Mouse (Mus musculus) small intestine, adult 2 months (tissue): Measurements from ENCODE around the gene Sdk2. TPM values are rescaled to one million over a fixed set of nuclear protein-coding genes. Genes with fewer than 3 reads are reported as not detected.

Experiments used
- H3K27ac ChIP-seq: fragments of 200-500 bp; 2 replicates; pipeline ENCODE4 v1.5.1; 2012; ENCODE audit warnings: low read depth, low read length, control low read depth, inconsistent platforms; ENCODE audit not compliant: insufficient read depth
- H3K27me3 ChIP-seq: fragments of 200-500 bp; 2 replicates; pipeline ENCODE4 v1.6.1; 2012; ENCODE audit warnings: mild to moderate bottlenecking, moderate library complexity, low read length, inconsistent platforms; ENCODE audit not compliant: control insufficient read depth, insufficient read depth
- H3K36me3 ChIP-seq: fragments of 200-500 bp; 2 replicates; pipeline ENCODE4 v1.6.1; 2012; ENCODE audit warnings: mild to moderate bottlenecking, low read length, control low read depth, inconsistent platforms; ENCODE audit not compliant: control insufficient read depth, insufficient read depth
- H3K4me1 ChIP-seq: fragments of 200-500 bp; 2 replicates; pipeline ENCODE4 v1.6.1; 2012; ENCODE audit warnings: low read length, inconsistent platforms, mixed read lengths; ENCODE audit not compliant: control insufficient read depth, insufficient read depth, insufficient read length
- H3K4me3 ChIP-seq: fragments of 200-500 bp; 2 replicates; pipeline ENCODE4 v1.5.1; 2012; ENCODE audit warnings: low read depth, mild to moderate bottlenecking, control low read depth, inconsistent platforms, low read length, moderate library complexity
- CTCF ChIP-seq: fragments of 200-500 bp; IDR thresholded peaks from 2 replicates; pipeline ENCODE4 v1.5.1; 2012; ENCODE audit warnings: low read depth, mild to moderate bottlenecking, control low read depth, inconsistent platforms, low read length, moderate library complexity, mixed read lengths; ENCODE audit not compliant: insufficient replicate concordance, insufficient read length; ENCODE audit errors: extremely low read depth
- POLR2A ChIP-seq: fragments of 200-500 bp; IDR thresholded peaks from 2 replicates; pipeline ENCODE4 v1.6.1; 2012; ENCODE audit warnings: low read depth, mild to moderate bottlenecking, control low read depth, inconsistent platforms, low read length, moderate library complexity
- WGBS: fragments of 180-500 bp; shearing (Covaris S2); methylation state at CpG from one replicate; pipeline ENCODE4 v1.1.7; 2018; 5-methylcytosine and 5-hydroxymethylcytosine counted together
- polyA plus RNA-seq: library from polyadenylated mRNA; depleted of rRNA; stranded (reverse); fragments of >200 nt; gene quantifications from 2 replicates; pipeline ENCODE4 v1.2.3, GENCODE M21; 2012

Gene Sdk2
- polyA plus RNA-seq, 1 experiment = 0.81 TPM

- no peak for TF ChIP-seq CTCF
- no peak for TF ChIP-seq POLR2A
- 81% methylated on average over 2 of the region's 2 CpGs for WGBS
- Histone ChIP-seq H3K4me1 (peaks cover 4% of the 10 kb centered on the region; the same call in 1 of the 2 replicates), H3K27ac (no peak overlapping the region), H3K36me3 (no peaks in the 10 kb centered on the region), H3K4me3 (no peak overlapping the region), H3K27me3 (no peaks in the 10 kb centered on the region)
Observed at GRCm38 (mm10) chr11:113784656-113785396, 282.0 kb downstream of the Sdk2 start.

DNA sequence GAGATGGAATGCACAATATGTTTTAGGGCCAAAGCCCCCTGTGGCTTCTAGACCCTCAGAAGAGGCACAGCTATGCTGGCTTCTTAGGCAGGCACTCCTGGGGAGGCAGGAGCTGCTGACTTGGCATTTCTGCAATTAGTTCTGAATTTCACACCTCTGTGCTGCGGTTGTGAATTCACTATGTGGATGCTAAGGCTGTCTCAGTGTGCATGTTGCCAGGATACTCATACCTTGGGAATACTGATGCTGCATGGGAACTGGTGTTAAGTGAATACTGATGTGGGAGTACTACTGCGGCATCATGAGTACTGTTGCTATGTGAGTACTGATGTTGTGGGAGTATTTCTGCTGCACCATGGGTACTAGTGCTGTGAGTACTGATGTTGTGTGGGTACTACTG lies 284.4 kb downstream of the Sdk2 start:
- H3K4me1 ChIP-seq = peaks cover 12% of the 10 kb centered on the region
- H3K27me3 ChIP-seq = no peaks in the 10 kb centered on the region
- no peak overlapping the region for H3K4me3 ChIP-seq
- H3K36me3 ChIP-seq = no peaks in the 10 kb centered on the region
- TF ChIP-seq POLR2A (no peak), CTCF (no peak)
- WGBS = 97% methylated on average over 2 of the region's 2 CpGs
- H3K27ac ChIP-seq = no peak overlapping the region

DNA sequence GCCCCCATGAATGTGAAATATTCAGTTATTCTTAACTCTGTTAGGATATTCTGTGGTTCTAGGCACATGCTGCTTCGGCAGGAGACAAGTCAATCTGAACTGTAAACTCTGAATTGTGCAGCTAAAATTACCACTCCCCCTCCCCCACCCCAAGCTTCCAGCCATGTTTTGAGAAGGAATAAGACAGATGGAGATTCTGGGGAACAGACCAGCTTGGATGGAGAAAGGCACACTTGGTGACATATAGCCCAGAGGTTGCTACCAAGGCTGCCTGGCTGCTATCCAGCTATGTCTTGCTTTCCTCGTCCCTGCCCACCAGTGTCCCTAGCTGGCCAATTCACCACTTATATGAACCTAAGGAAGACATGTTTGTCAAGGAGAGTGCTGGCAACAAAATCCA lies 284.8 kb downstream of the Sdk2 start:
- H3K4me3 ChIP-seq = no peak overlapping the region
- TF ChIP-seq POLR2A (no peak), CTCF (no peak)
- H3K36me3 ChIP-seq = no peaks in the 10 kb centered on the region
- 78% methylated on average over 2 of the region's 2 CpGs for WGBS
- no peaks in the 10 kb centered on the region for H3K27me3 ChIP-seq
- H3K4me1 ChIP-seq = peaks cover 16% of the 10 kb centered on the region
- H3K27ac ChIP-seq = no peak overlapping the region

DNA sequence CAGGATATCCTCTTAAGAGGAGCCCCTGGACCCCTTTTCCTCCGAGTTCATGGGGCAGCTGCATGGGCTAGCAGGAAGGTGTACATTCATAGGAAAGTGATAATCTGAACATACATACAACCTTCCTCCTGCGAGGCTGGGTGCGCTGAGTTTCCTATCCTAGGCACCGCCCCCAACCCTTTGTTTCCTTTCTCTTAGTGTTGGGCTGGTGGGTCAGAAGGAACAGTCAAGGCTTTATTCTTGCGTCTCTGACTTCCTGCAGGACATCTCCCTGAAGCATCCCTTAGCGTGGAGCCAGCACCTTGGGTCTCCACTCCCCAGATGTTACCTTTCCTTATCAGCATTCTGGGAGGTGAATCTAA lies 287.2 kb downstream of the Sdk2 start:
- WGBS = 43% methylated on average over 6 of the region's 6 CpGs
- Histone ChIP-seq H3K27me3 (no peaks in the 10 kb centered on the region), H3K4me1 (peaks cover 20% of the 10 kb centered on the region), H3K36me3 (no peaks in the 10 kb centered on the region), H3K4me3 (no peak overlapping the region), H3K27ac (peak overlapping the region; percentile 24)
- TF ChIP-seq POLR2A = no peak
- no peak for TF ChIP-seq CTCF

DNA sequence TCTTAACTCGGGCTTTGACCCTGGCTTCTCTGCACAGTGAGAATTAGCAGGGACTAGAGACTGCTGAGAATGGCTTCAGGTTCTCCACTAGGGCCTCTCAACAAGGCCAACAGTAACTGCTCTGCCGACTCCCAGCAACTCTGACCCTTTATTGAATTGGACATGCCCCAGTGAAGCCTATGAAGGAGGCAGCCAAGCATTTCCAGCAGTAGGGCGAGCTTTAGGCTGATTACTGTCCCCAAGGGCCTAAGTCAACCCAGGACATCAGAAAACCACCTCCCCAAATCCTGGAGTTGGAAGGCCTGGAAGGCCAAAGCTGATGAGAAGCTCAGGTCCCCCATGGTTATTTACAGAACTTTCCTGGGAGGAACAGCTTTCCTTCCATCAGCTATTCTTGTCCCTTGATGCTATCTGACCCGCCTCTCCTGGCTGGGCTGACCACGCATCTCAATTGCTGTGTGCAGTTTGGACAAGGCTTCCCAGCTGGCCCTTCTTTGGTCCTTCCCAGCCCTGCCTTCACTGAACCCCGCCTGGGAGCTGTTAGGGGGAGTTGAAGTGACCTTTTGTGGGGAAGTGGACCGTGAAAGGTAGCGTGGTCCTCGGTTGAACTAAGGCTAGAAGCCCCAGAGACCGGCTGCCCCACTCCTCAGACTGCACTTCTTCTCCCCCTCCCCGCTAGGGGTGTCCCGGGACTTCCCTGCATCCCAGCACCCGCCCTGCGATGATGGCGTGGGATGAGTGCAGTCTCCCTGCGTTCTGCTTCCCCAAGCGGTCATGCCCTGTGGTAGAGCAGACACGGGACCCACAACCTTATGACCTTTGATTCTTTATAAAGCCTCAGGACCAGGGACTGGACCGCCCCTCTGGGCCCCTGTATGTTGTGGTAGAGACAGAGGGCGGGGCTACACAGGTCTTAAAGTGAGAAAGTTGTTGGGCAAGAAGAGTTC lies 287.8 kb downstream of the Sdk2 start:
- H3K27me3 ChIP-seq = no peaks in the 10 kb centered on the region
- 59% methylated on average over 20 of the region's 20 CpGs for WGBS
- H3K4me1 ChIP-seq = peaks cover 20% of the 10 kb centered on the region
- H3K27ac ChIP-seq = peak overlapping the region; percentile 27
- H3K4me3 ChIP-seq = no peak overlapping the region
- H3K36me3 ChIP-seq = no peaks in the 10 kb centered on the region
- TF ChIP-seq POLR2A (no peak), CTCF (no peak)

GRCm38 (mm10) chr11:113777878-113778464 lies 288.9 kb downstream of the Sdk2 start:
- Histone ChIP-seq H3K27ac (peak overlapping the region; percentile 71), H3K27me3 (no peaks in the 10 kb centered on the region), H3K36me3 (no peaks in the 10 kb centered on the region), H3K4me1 (peaks cover 20% of the 10 kb centered on the region), H3K4me3 (0 out of 2 replicates have a peak overlapping the region, but pooled peaks have one; percentile 8)
- WGBS = 23% methylated on average over 8 of the region's 8 CpGs
- TF ChIP-seq POLR2A (no peak), CTCF (no peak)
